Mouse (Mus musculus) MEL (cell line): ENCODE measurements around the gene Irx3.

Experiments used
- CHD1 ChIP-seq: IDR thresholded peaks from 2 replicates; pipeline ENCODE4 v1.6.1; 2012; ENCODE audit warnings: low read depth, mild to moderate bottlenecking, inconsistent platforms, low read length, improper control_type of control experiment
- CHD2 ChIP-seq: IDR thresholded peaks from 2 replicates; pipeline ENCODE4 v1.6.1; 2011; ENCODE audit warnings: low read length, improper control_type of control experiment
- CTCF ChIP-seq, 3 experiments: IDR thresholded peaks in 2 of 3; conservative IDR thresholded peaks in 1 of 3; 2 replicates each; pipeline ENCODE4 v1.5.1; 2011 to 2012; ENCODE audit warnings: low read length in 3 of 3, low read depth in 2 of 3, mild to moderate bottlenecking in 2 of 3, improper control_type of control experiment in 1 of 3, inconsistent platforms in 1 of 3, mixed read lengths in 1 of 3, moderate library complexity in 1 of 3; ENCODE audit not compliant: control insufficient read depth in 1 of 3, insufficient read depth in 1 of 3, poor library complexity in 1 of 3, severe bottlenecking in 1 of 3
- GATA1 ChIP-seq: IDR thresholded peaks from 2 replicates; pipeline ENCODE4 v1.6.1; 2011; ENCODE audit warnings: low read depth, low read length, improper control_type of control experiment
- KAT2A ChIP-seq: conservative IDR thresholded peaks from 2 replicates; pipeline ENCODE4 v1.6.1; 2012; ENCODE audit warnings: low read depth, low read length, improper control_type of control experiment, inconsistent platforms
- MAZ ChIP-seq: IDR thresholded peaks from 2 replicates; pipeline ENCODE4 v1.6.1; 2012; ENCODE audit warnings: low read depth, mild to moderate bottlenecking, inconsistent platforms, low read length, improper control_type of control experiment
- POLR2AphosphoS2 ChIP-seq: IDR thresholded peaks from 2 replicates; pipeline ENCODE4 v1.6.1; 2011; ENCODE audit warnings: low read length, improper control_type of control experiment
- RCOR1 ChIP-seq: IDR thresholded peaks from 2 replicates; pipeline ENCODE4 v1.6.1; 2012; ENCODE audit warnings: low read depth, mild to moderate bottlenecking, inconsistent platforms, low read length, improper control_type of control experiment
- USF1 ChIP-seq: IDR thresholded peaks from 2 replicates; pipeline ENCODE4 v1.6.1; 2014; ENCODE audit warnings: low read depth, mild to moderate bottlenecking, inconsistent platforms, low read length, improper control_type of control experiment, moderate library complexity
- ZKSCAN1 ChIP-seq: IDR thresholded peaks from 2 replicates; pipeline ENCODE4 v1.6.1; 2012; ENCODE audit warnings: low read depth, mild to moderate bottlenecking, inconsistent platforms, low read length, improper control_type of control experiment, moderate library complexity

DNA sequence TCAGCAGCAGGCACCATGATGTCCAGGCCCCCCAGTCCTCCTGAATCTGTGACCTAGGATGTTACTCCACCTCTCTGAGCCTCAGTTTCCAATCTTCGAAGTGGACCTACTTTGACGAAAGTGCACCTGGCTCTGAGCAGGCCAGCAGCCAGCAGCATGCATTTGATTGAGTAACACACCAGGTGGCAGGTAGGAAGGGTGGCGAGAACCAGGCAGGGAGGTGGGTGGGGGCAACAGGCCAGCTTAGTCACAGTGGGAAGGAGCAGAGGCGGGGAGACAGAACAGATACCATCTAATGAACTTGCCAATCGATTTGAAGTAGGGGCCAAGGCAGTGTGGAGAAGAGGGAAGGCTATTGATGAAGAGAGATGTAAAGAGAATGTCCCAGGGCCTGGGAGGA lies 18.9 kb downstream of the Irx3 start:
- TF ChIP-seq CTCF (IDR thresholded peaks at IDR 0.05 in 2 of 3, conservative IDR thresholded peaks at IDR 0.05 in 1 of 3; ENCODE audit: control insufficient read depth in 1 of 3, insufficient read depth in 1 of 3, low read depth in 2 of 3, low read length in 3 of 3, poor library complexity in 1 of 3, severe bottlenecking in 1 of 3): no peak
- no peak for TF ChIP-seq GATA1
- TF ChIP-seq ZKSCAN1: no peak
- TF ChIP-seq USF1: no peak
- no peak for TF ChIP-seq KAT2A
- no peak for TF ChIP-seq RCOR1
- TF ChIP-seq CHD1: no peak
- no peak for TF ChIP-seq MAZ
- TF ChIP-seq POLR2AphosphoS2: no peak
- no peak for TF ChIP-seq CHD2
